Mouse (Mus musculus): ENCODE results near the gene Adgrg7.

Gene Adgrg7

GRCm38 (mm10) chr16:56715608-56716007, 80.0 kb downstream of the Adgrg7 start:
- no peak for DNase-seq (ENCODE audit: low read depth in 1 of 2, low spot score in 2 of 2)

DNA sequence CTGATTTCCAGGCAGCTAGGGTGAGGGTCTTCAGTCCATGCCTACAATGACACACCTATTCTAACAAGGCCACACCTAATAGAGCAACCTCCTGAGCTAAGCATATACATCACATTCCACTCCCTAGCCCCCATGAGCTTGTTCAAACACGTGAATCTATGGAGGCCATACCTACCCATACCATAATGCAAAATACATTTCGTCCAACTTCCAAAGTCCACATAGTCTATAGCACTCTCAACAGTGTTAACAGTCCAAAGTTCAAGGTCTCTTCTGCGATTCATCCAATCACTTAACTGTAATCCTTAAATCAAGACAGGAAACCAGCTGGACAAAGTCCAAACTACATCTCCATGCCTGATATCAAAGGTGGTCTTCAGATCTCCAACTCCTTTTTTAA, 85.6 kb downstream of the Adgrg7 start:
- no peak for DNase-seq (ENCODE audit: low read depth in 1 of 2, low spot score in 2 of 2)

GRCm38 (mm10) chr16:56705731-56706130, 89.9 kb downstream of the Adgrg7 start:
- no peak for DNase-seq (ENCODE audit: low read depth in 1 of 2, low spot score in 2 of 2)

DNA sequence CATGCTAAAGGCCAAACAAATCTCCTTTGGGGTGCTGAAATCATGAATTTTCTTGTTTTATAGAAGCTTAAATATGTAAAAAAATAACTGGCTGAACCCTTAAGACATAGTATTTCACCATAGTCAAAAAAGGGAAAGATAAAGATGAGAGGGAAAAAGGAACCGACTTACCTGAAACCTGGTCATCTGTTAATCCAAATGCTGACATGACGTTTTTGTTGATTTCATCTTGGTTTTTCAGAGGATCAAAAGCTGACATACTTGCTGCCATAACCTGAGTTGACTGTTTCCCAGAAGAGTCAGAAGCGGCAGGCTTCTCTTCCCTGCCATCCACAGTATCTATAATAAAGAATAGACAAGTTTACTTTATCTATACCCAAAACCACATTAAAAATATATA, 94.8 kb downstream of the Adgrg7 start:
- DNase-seq (ENCODE audit: low read depth in 1 of 2, low spot score in 2 of 2) = no peak

GRCm38 (mm10) chr16:56696448-56696847, 99.2 kb downstream of the Adgrg7 start:
- no peak for DNase-seq (ENCODE audit: low read depth in 1 of 2, low spot score in 2 of 2)

- DNase-seq (ENCODE audit: low read depth in 1 of 2, low spot score in 2 of 2) = no peak
Measured at GRCm38 (mm10) chr16:56690715-56691114, 104.9 kb downstream of the Adgrg7 start.

DNA sequence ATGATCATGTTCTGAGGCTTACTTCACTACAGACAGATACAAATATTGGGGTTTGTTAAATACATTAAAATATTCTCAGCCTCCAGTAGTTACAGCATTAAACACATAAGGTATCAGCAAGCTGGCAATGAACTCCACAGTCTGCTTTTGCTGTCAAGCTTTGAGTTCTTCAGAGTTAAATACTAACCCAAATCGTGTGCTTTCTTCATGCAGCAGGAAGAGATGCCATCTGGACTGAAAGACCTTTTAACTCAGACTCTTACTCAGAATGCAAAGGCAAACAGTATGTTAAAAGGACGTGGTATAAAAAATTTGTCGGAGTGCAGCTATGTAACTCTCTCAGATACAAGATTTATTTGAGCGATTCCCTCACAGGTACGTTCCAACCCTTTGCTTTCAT, 108.9 kb downstream of the Adgrg7 start:
- no peak for DNase-seq (ENCODE audit: low read depth in 1 of 2, low spot score in 2 of 2)

DNA sequence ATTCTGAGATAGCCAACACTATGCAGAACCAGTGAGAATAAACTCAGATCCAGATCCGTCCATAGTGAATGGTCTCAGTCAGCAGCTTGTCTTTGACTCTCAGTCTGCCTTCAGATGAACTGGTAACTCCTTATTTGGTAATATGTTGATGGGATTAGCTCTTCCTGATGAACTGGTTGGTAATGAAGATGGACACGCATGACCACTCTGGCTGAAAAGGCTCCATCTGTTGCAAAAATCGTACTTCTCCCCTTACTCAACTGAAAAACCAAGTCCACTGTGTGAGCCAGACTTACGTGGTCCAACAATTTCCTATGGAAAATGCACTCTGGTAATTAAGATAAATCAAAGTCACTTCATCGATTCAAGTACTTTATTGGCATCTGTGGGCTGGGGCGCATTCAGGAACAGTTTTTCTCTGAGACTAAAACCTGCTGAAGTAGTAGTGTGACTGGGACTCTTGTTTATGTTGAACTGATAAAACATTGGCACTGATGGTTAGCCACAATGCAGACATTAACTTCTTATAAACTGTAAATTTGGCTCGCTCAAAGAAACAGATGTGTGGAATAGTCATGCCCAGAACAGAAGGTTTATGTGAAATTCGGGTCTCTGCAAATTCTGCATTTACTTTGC, 114.5 kb downstream of the Adgrg7 start:
- DNase-seq (ENCODE audit: low read depth in 1 of 2, low spot score in 2 of 2) = no peak

GRCm38 (mm10) chr16:56677146-56677545, 118.5 kb downstream of the Adgrg7 start:
- DNase-seq (ENCODE audit: low read depth in 1 of 2, low spot score in 2 of 2) = no peak
